Mouse (Mus musculus) heart, embryonic 14.5 days (tissue): ENCODE measurements around the gene Epc2. TPM values are rescaled to one million over a fixed set of nuclear protein-coding genes. Genes with fewer than 3 reads are reported as not detected.
"Not testable (repeated sequence)": the region's sequence is repeated elsewhere in the genome, so short reads cannot be mapped to it uniquely, and the experiment has no call there.

Source experiments
- ATAC-seq: fragments of 200-750 bp; cut with Nextera tagmentation; 2 replicates; pipeline ENCODE4 v1.8.0; 2017; ENCODE audit warnings: low read depth, moderate TSS enrichment; ENCODE audit not compliant: insufficient number of reproducible peaks, insufficient read depth, low FRiP score
- H3K27ac ChIP-seq, 2 experiments: fragments of 200-500 bp in 1 of 2; fragments of 300-500 bp in 1 of 2; sonication (generic) in 1 of 2; replicated peaks in 1 of 2; 2 replicates each; pipeline ENCODE4 v1.5.1; 2012 to 2014; ENCODE audit warnings: low read depth in 2 of 2, low read length in 2 of 2, control low read depth in 1 of 2, mild to moderate bottlenecking in 1 of 2, mixed read lengths in 1 of 2; ENCODE audit not compliant: control insufficient read depth in 1 of 2, insufficient read depth in 1 of 2
- H3K27me3 ChIP-seq: fragments of 300-500 bp; sonication (generic); 2 replicates; pipeline ENCODE4 v1.6.1; 2014; ENCODE audit warnings: mild to moderate bottlenecking, low read length, control low read depth; ENCODE audit not compliant: control insufficient read depth, insufficient read depth
- H3K36me3 ChIP-seq: fragments of 300-500 bp; sonication (generic); 2 replicates; pipeline ENCODE4 v1.6.1; 2014; ENCODE audit warnings: mild to moderate bottlenecking, control low read depth, low read length, mixed read lengths; ENCODE audit not compliant: control insufficient read depth, insufficient read depth
- H3K4me1 ChIP-seq, 2 experiments: fragments of 200-500 bp in 1 of 2; fragments of 300-500 bp in 1 of 2; sonication (generic) in 1 of 2; 2 replicates each; pipeline ENCODE4 v1.6.1; 2012 to 2014; ENCODE audit warnings: low read length in 2 of 2, control low read depth in 1 of 2, mixed read lengths in 1 of 2; ENCODE audit not compliant: control insufficient read depth in 2 of 2, insufficient read depth in 2 of 2
- H3K4me2 ChIP-seq: fragments of 300-500 bp; sonication (generic); 2 replicates; pipeline ENCODE4 v1.6.1; 2014; ENCODE audit warnings: mild to moderate bottlenecking, low read length
- H3K4me3 ChIP-seq, 2 experiments: fragments of 200-500 bp in 1 of 2; fragments of 300-500 bp in 1 of 2; sonication (generic) in 1 of 2; 2 replicates each; pipeline ENCODE4 v1.5.1; 2012 to 2014; ENCODE audit warnings: low read length in 2 of 2, mild to moderate bottlenecking in 2 of 2, control low read depth in 1 of 2, low read depth in 1 of 2, moderate library complexity in 1 of 2; ENCODE audit not compliant: control insufficient read depth in 1 of 2, insufficient read depth in 1 of 2
- H3K9ac ChIP-seq: fragments of 300-500 bp; sonication (generic); 2 replicates; pipeline ENCODE4 v1.6.1; 2014; ENCODE audit warnings: mild to moderate bottlenecking, low read length
- H3K9me3 ChIP-seq: fragments of 300-500 bp; sonication (generic); 2 replicates; pipeline ENCODE4 v1.6.1; 2016; ENCODE audit warnings: low read length, control low read depth; ENCODE audit not compliant: control insufficient read depth
- WGBS: fragments of 180-500 bp; shearing (Covaris S2); extraction: QIAGEN DNeasy Blood & Tissue Kit; methylation state at CpG from one replicate; pipeline ENCODE4 v1.1.7; 2014; 5-methylcytosine and 5-hydroxymethylcytosine counted together
- polyA plus RNA-seq: library from polyadenylated mRNA; unstranded; fragments of >200 nt; fragmentation: Nextera tagmentation; extraction: Ambion mirVana; gene quantifications from 2 replicates; pipeline ENCODE4 v1.2.1, GENCODE M21; 2014

The Epc2 gene
- polyA plus RNA-seq, 1 experiment from 2014 or later: 7.3 TPM

DNA sequence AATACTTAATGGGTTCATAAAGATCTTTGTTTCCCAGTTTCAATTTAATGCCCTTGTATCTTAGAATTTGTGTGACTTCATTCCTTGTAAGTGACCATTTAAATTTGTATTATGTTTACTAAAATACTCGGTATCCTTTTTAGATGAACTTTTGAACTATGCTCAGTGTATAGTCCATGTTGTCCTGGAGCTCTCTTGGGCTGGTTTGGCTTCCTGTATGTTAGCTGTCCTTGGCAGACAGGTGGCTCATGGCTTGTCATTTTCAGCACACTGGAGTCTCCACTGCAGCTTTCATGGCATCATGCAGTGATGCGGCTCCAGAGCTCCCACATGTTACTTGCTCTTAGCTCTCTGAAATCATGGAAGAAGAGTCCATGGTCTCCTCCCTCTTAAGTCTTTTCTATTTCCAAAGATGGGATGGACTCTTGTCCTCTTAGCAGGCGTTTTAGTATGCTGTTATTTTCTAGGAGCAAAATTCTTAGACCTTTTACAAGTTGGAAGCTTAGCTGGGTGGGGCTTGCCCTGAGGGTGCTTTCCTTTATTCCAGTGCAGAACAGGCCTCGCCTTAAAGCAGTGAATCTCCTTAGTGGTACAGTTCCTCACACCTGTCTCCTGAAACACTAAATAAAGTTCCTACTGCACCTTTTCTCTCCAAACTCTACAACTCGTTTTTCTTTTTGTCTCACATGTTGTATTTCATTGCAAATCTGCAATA, 20.5 kb downstream of the Epc2 start:
- H3K9me3 ChIP-seq: no peaks in the 10 kb centered on the region
- no peaks in the 10 kb centered on the region for H3K36me3 ChIP-seq
- H3K27ac ChIP-seq: no peak overlapping the region
- H3K4me3 ChIP-seq: no peak overlapping the region
- 68% methylated on average over 5 of the region's 5 CpGs for WGBS
- H3K9ac ChIP-seq: no peak overlapping the region
- H3K27me3 ChIP-seq: no peaks in the 10 kb centered on the region
- no peak overlapping the region for H3K4me2 ChIP-seq
- no peak for ATAC-seq
- peaks cover 0 to 4% of the 10 kb centered on the region in 2 experiments; a peak in 1 of 4 replicates for H3K4me1 ChIP-seq

DNA sequence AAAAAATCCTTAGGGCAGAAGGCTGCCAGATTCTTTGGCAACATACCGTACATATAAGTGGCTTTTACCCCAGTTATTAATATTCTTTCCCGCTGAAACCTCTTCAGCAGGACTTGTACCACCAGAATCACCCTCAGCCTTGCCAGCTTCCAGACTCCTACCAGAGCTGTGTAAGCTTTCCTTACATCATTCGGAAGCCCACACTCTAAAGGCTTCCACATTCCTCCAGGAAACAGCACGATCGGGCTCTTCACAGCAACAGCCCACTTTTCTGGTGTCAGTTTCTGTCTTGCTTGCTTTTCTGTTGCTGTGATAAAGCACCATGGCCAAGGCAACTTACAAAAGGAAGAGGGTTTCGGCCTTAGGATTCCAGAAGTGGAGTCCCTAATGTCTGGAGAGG, 21.2 kb downstream of the Epc2 start:
- ATAC-seq: no peak
- peaks cover 0 to 4% of the 10 kb centered on the region in 2 experiments; a peak in 1 of 4 replicates for H3K4me1 ChIP-seq
- no peak overlapping the region for H3K4me3 ChIP-seq
- H3K36me3 ChIP-seq: no peaks in the 10 kb centered on the region
- no peak overlapping the region for H3K9ac ChIP-seq
- no peaks in the 10 kb centered on the region for H3K9me3 ChIP-seq
- H3K27me3 ChIP-seq: no peaks in the 10 kb centered on the region
- 64% methylated on average over 6 of the region's 6 CpGs for WGBS
- no peak overlapping the region for H3K27ac ChIP-seq
- no peak overlapping the region for H3K4me2 ChIP-seq

- Histone ChIP-seq H3K4me2 (no peak overlapping the region), H3K9me3 (no peaks in the 10 kb centered on the region), H3K4me3 (no peak overlapping the region), H3K9ac (no peak overlapping the region), H3K4me1 (peaks cover 0 to 4% of the 10 kb centered on the region in 2 experiments; a peak in 3 of 4 replicates), H3K27ac (no peak overlapping the region), H3K36me3 (no peaks in the 10 kb centered on the region), H3K27me3 (no peaks in the 10 kb centered on the region)
- no peak for ATAC-seq
Observed at GRCm38 (mm10) chr2:49482146-49482545, 30.9 kb downstream of the Epc2 start.

DNA sequence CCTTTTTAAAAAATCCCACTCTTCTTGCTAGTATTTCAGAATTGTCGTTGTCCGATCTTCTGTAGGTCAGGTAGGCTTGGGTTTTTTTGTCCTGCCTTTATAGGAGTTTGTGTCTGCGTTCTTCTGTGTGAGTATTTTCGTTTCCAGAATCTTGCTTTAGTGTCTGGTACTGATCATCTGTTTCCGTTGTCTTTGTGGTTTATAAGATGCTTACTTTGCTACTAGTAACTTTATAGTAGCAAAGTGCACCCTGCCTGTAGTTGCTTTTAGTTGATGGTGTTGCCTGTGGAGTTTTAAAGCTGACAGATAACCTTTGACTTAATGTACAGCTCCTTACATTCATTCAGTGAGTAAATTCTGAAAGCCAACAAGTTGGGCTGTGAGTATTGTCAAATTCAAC, 32.1 kb downstream of the Epc2 start:
- Histone ChIP-seq H3K27ac (no peak overlapping the region), H3K27me3 (no peaks in the 10 kb centered on the region), H3K9me3 (no peaks in the 10 kb centered on the region), H3K4me3 (no peak overlapping the region), H3K4me1 (peaks cover 0 to 4% of the 10 kb centered on the region in 2 experiments; a peak in 3 of 4 replicates), H3K4me2 (no peak overlapping the region), H3K9ac (no peak overlapping the region), H3K36me3 (no peaks in the 10 kb centered on the region)
- ATAC-seq: no peak
- WGBS: 93% methylated on average over 5 of the region's 5 CpGs

DNA sequence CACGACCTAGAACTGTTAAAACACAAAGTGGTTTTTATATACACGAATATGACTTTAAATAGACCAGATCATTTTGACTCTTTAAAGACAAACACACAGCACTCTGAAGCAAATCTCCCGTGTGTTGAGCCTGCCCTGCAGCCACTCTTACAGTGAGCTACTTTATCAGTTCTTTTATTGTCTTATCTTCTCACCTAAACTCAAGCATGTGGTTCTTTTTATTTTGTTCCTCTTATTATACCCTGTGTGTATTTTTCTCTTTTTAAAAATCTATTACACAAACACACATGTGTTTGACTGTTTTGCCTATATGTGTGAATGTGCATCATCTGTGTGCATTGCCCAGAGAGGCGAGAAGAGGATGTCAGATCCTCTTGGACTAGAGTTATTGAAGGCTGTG, 50.1 kb downstream of the Epc2 start:
- no peak for ATAC-seq
- Histone ChIP-seq H3K4me3 (no peak overlapping the region), H3K4me1 (0 out of 4 replicates have a peak, but pooled peaks cover 0 to 3% of the 10 kb centered on the region in 2 experiments), H3K4me2 (no peak overlapping the region), H3K9ac (no peak overlapping the region), H3K36me3 (no peaks in the 10 kb centered on the region), H3K27me3 (no peaks in the 10 kb centered on the region), H3K27ac (no peak overlapping the region), H3K9me3 (no peaks in the 10 kb centered on the region)
- 34% methylated on average over 4 of the region's 4 CpGs for WGBS

- no peak overlapping the region for H3K4me2 ChIP-seq
- no peaks in the 10 kb centered on the region for H3K9me3 ChIP-seq
- H3K4me3 ChIP-seq: no peak overlapping the region
- no peak for ATAC-seq
- no peak overlapping the region for H3K9ac ChIP-seq
- WGBS: 43% methylated on average over 3 of the region's 3 CpGs
- 0 out of 4 replicates have a peak, but pooled peaks cover 0 to 3% of the 10 kb centered on the region in 2 experiments for H3K4me1 ChIP-seq
- H3K36me3 ChIP-seq: no peaks in the 10 kb centered on the region
- no peak overlapping the region for H3K27ac ChIP-seq
- H3K27me3 ChIP-seq: no peaks in the 10 kb centered on the region
Observed at GRCm38 (mm10) chr2:49503596-49503995, 52.3 kb downstream of the Epc2 start.

- H3K4me3 ChIP-seq, H3K9me3 ChIP-seq, H3K36me3 ChIP-seq, H3K4me2 ChIP-seq, H3K27ac ChIP-seq, H3K27me3 ChIP-seq, ATAC-seq, H3K9ac ChIP-seq, H3K4me1 ChIP-seq: not testable (repeated sequence)
- 78% methylated on average over 1 of the region's 1 CpGs for WGBS
Observed at GRCm38 (mm10) chr2:49505151-49505550, 53.9 kb downstream of the Epc2 start.

DNA sequence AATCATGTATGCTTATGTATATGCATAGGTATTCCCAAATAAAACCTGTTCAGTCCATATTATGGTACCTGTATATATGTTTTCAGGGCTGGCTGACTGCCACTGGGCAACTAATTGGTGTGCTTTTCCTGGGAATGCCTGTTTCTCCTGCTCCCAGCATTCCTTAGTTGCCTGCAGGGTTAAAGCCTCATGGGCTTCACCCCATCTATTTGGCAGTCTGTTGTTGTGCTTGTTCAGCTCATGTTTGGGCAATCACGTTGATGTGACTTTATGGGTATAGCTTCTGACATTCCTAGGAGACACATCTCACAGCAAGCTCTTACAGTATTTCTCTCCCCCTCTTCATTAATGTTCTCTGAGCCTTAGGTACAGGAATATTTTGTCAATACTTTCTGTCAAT, 59.5 kb downstream of the Epc2 start:
- Histone ChIP-seq H3K9ac (no peak overlapping the region), H3K4me3 (no peak overlapping the region), H3K4me1 (peaks cover 0 to 16% of the 10 kb centered on the region in 2 experiments; a peak in 2 of 4 replicates), H3K9me3 (no peaks in the 10 kb centered on the region), H3K27me3 (no peaks in the 10 kb centered on the region), H3K4me2 (no peak overlapping the region), H3K36me3 (no peaks in the 10 kb centered on the region), H3K27ac (no peak overlapping the region)
- WGBS: 41% methylated on average over 1 of the region's 1 CpGs
- ATAC-seq: no peak
